Mouse (Mus musculus) CH12.LX (cell line): ENCODE measurements around the gene Top3a. TPM values are rescaled to one million over a fixed set of nuclear protein-coding genes. Genes with fewer than 3 reads are reported as not detected.

Experiments used
- DNase-seq: peaks from one replicate; pipeline ENCODE4 v3.0.0-alpha.2; 2013; ENCODE audit errors: extremely low read depth
- H3K27ac ChIP-seq: 2 replicates; pipeline ENCODE4 v1.5.1; 2012; ENCODE audit warnings: low read depth, mild to moderate bottlenecking, control low read depth, moderate library complexity; ENCODE audit not compliant: insufficient read depth
- H3K27me3 ChIP-seq: replicated peaks from 2 replicates; pipeline ENCODE3; 2012; ENCODE audit warnings: inconsistent platforms
- H3K36me3 ChIP-seq, 2 experiments: replicated peaks in 1 of 2; 2 replicates each; pipeline versions ENCODE3 to v1.6.1; 2012; ENCODE audit warnings: inconsistent platforms in 1 of 2, low read length in 1 of 2, mild to moderate bottlenecking in 1 of 2, mixed read lengths in 1 of 2, moderate library complexity in 1 of 2; ENCODE audit not compliant: control insufficient read depth in 1 of 2, insufficient read depth in 1 of 2
- H3K4me1 ChIP-seq, 2 experiments: 2 replicates each; pipeline ENCODE4 v1.6.1; 2012; ENCODE audit warnings: inconsistent platforms in 1 of 2, moderate library complexity in 1 of 2; ENCODE audit not compliant: insufficient read depth in 2 of 2, control insufficient read depth in 1 of 2
- H3K4me2 ChIP-seq: 2 replicates; pipeline ENCODE4 v1.6.1; 2012; ENCODE audit warnings: low read depth, mild to moderate bottlenecking, control low read depth; ENCODE audit not compliant: poor library complexity, insufficient read depth, severe bottlenecking
- H3K4me3 ChIP-seq, 3 experiments: fragments of 150-350 bp in 1 of 3; sonication (generic) in 1 of 3; replicated peaks in 1 of 3; 2 replicates each; pipeline versions ENCODE3 to v1.5.1; 2011 to 2012; ENCODE audit warnings: low read depth in 2 of 3, low read length in 2 of 3, mild to moderate bottlenecking in 2 of 3, moderate library complexity in 2 of 3, control low read depth in 1 of 3, improper control_type of control experiment in 1 of 3, inconsistent platforms in 1 of 3, mixed read lengths in 1 of 3; ENCODE audit not compliant: poor library complexity in 1 of 3
- H3K79me2 ChIP-seq: replicated peaks from 2 replicates; pipeline ENCODE4 v1.6.1; 2012; ENCODE audit warnings: mild to moderate bottlenecking, moderate library complexity; ENCODE audit not compliant: control insufficient read depth, poor library complexity, insufficient read depth, severe bottlenecking; ENCODE audit errors: extremely low read depth
- H3K9ac ChIP-seq: 2 replicates; pipeline ENCODE4 v1.6.1; 2012; ENCODE audit warnings: low read depth, mild to moderate bottlenecking, control low read depth, moderate library complexity; ENCODE audit not compliant: insufficient read depth
- H3K9me3 ChIP-seq: replicated peaks from 2 replicates; pipeline ENCODE3; 2012; ENCODE audit warnings: low read length, inconsistent platforms, mixed read lengths
- BHLHE40 ChIP-seq: IDR thresholded peaks from 2 replicates; pipeline ENCODE4 v1.6.1; 2011; ENCODE audit warnings: mild to moderate bottlenecking, low read depth, low read length, improper control_type of control experiment
- CHD1 ChIP-seq: IDR thresholded peaks from 2 replicates; pipeline ENCODE4 v1.6.1; 2012; ENCODE audit warnings: low read depth, low read length, improper control_type of control experiment, inconsistent platforms
- CHD2 ChIP-seq: IDR thresholded peaks from 2 replicates; pipeline ENCODE4 v1.6.1; 2011; ENCODE audit warnings: low read length, improper control_type of control experiment
- CTCF ChIP-seq, 2 experiments: IDR thresholded peaks in 1 of 2; conservative IDR thresholded peaks in 1 of 2; 2 replicates each; pipeline ENCODE4 v1.5.1; 2011 to 2012; ENCODE audit warnings: low read depth in 2 of 2, low read length in 2 of 2, improper control_type of control experiment in 1 of 2, inconsistent platforms in 1 of 2, mild to moderate bottlenecking in 1 of 2, moderate library complexity in 1 of 2
- ELF1 ChIP-seq: IDR thresholded peaks from 2 replicates; pipeline ENCODE4 v1.6.1; 2014; ENCODE audit warnings: low read depth, mild to moderate bottlenecking, inconsistent platforms, low read length, improper control_type of control experiment
- EP300 ChIP-seq: IDR thresholded peaks from 2 replicates; pipeline ENCODE4 v1.6.1; 2011; ENCODE audit warnings: low read length, improper control_type of control experiment
- ETS1 ChIP-seq: conservative IDR thresholded peaks from 2 replicates; pipeline ENCODE4 v1.6.1; 2012; ENCODE audit warnings: low read depth, mild to moderate bottlenecking, inconsistent platforms, low read length, improper control_type of control experiment, moderate library complexity
- GABPA ChIP-seq: IDR thresholded peaks from 2 replicates; pipeline ENCODE4 v1.6.1; 2012; ENCODE audit warnings: low read depth, low read length, improper control_type of control experiment, inconsistent platforms; ENCODE audit not compliant: insufficient replicate concordance
- HCFC1 ChIP-seq: IDR thresholded peaks from 2 replicates; pipeline ENCODE4 v1.6.1; 2012; ENCODE audit warnings: low read depth, mild to moderate bottlenecking, inconsistent platforms, low read length, improper control_type of control experiment
- MAFK ChIP-seq: IDR thresholded peaks from 2 replicates; pipeline ENCODE4 v1.6.1; 2011; ENCODE audit warnings: low read length, improper control_type of control experiment; ENCODE audit not compliant: insufficient replicate concordance
- MAX ChIP-seq: IDR thresholded peaks from 2 replicates; pipeline ENCODE4 v1.6.1; 2011; ENCODE audit warnings: low read length, improper control_type of control experiment
- MAZ ChIP-seq: IDR thresholded peaks from 2 replicates; pipeline ENCODE4 v1.6.1; 2012; ENCODE audit warnings: low read depth, mild to moderate bottlenecking, inconsistent platforms, low read length, improper control_type of control experiment, moderate library complexity
- MEF2A ChIP-seq: IDR thresholded peaks from 2 replicates; pipeline ENCODE4 v1.6.1; 2014; ENCODE audit warnings: low read depth, mild to moderate bottlenecking, inconsistent platforms, low read length, improper control_type of control experiment, borderline replicate concordance
- NELFE ChIP-seq: IDR thresholded peaks from 2 replicates; pipeline ENCODE4 v1.6.1; 2011; ENCODE audit warnings: low read depth, low read length, improper control_type of control experiment
- NRF1 ChIP-seq: IDR thresholded peaks from 2 replicates; pipeline ENCODE4 v1.6.1; 2014; ENCODE audit warnings: low read depth, mild to moderate bottlenecking, inconsistent platforms, low read length, improper control_type of control experiment, moderate library complexity
- PAX5 ChIP-seq: IDR thresholded peaks from 2 replicates; pipeline ENCODE4 v1.6.1; 2012; ENCODE audit warnings: low read length, inconsistent platforms, mixed read lengths
- POLR2A ChIP-seq: IDR thresholded peaks from 2 replicates; pipeline ENCODE4 v1.6.1; 2011; ENCODE audit warnings: low read depth, mild to moderate bottlenecking, improper control_type of control experiment, low read length
- POLR2AphosphoS2 ChIP-seq: IDR thresholded peaks from 2 replicates; pipeline ENCODE4 v1.6.1; 2011; ENCODE audit warnings: low read depth, low read length, improper control_type of control experiment
- RCOR1 ChIP-seq: conservative IDR thresholded peaks from 2 replicates; pipeline ENCODE4 v1.6.1; 2012; ENCODE audit warnings: low read depth, mild to moderate bottlenecking, inconsistent platforms, low read length, improper control_type of control experiment
- SIN3A ChIP-seq: IDR thresholded peaks from 2 replicates; pipeline ENCODE4 v1.6.1; 2012; ENCODE audit warnings: low read length, improper control_type of control experiment, inconsistent platforms
- UBTF ChIP-seq: IDR thresholded peaks from 2 replicates; pipeline ENCODE4 v1.6.1; 2012; ENCODE audit warnings: low read depth, mild to moderate bottlenecking, inconsistent platforms, low read length, improper control_type of control experiment, moderate library complexity
- USF2 ChIP-seq: conservative IDR thresholded peaks from 2 replicates; pipeline ENCODE4 v1.6.1; 2011; ENCODE audit warnings: low read depth, low read length, improper control_type of control experiment
- ZMIZ1 ChIP-seq: IDR thresholded peaks from 2 replicates; pipeline ENCODE4 v1.6.1; 2012; ENCODE audit warnings: low read depth, mild to moderate bottlenecking, inconsistent platforms, low read length, improper control_type of control experiment
- ZNF384 ChIP-seq: IDR thresholded peaks from 2 replicates; pipeline ENCODE4 v1.6.1; 2012; ENCODE audit warnings: low read depth, low read length, improper control_type of control experiment, inconsistent platforms
- dilution Hi-C: fragments of 300-500 bp; cut with MboI; formaldehyde crosslinking; loops from 2 replicates; pipeline ENCODE4 v1.14.3; 2020; ENCODE audit warnings: low sequenced_read_pairs; ENCODE audit not compliant: extremely low pct_unique_long_range_greater_than_20kb, extremely low pct_ligation_motif_present
- in situ Hi-C: fragments of 300-500 bp; cut with MboI; formaldehyde crosslinking; loops from 3 replicates; pipeline ENCODE4 v1.14.3; 2019; ENCODE audit warnings: low sequenced_read_pairs, low pct_ligation_motif_present, low pct_unique_long_range_greater_than_20kb, mixed read lengths
- polyA plus RNA-seq: library from polyadenylated mRNA; unstranded; fragments of >175 nt; gene quantifications from 2 replicates; pipeline ENCODE4 v1.2.1, GENCODE M21; 2012; ENCODE audit warnings: low read depth; ENCODE audit not compliant: insufficient read length
- total RNA-seq, 2 experiments: library from RNA; depleted of rRNA; stranded (reverse); fragments of 300-350 nt in 1 of 2; fragments of >200 nt in 1 of 2; gene quantifications; 2 replicates each; pipeline ENCODE4 v1.2.3; 2012 to 2014

Gene Top3a
- total and polyA plus RNA-seq, 3 experiments = 19.6 to 43.7 (median 28.8) TPM

GRCm38 (mm10) chr11:60761681-60762080, 15.5 kb downstream of the Top3a start:
- H3K27ac ChIP-seq = no peak overlapping the region
- H3K4me2 ChIP-seq = no peak overlapping the region
- H3K4me3 ChIP-seq = no peak overlapping the region
- DNase-seq = peak; percentile 60
- H3K36me3 ChIP-seq = peaks cover 58 to 88% of the 10 kb centered on the region in 2 experiments
- dilution Hi-C loops (no loop called here), in situ Hi-C loops (no loop called here)
- H3K9me3 ChIP-seq = peaks cover 18% of the 10 kb centered on the region
- no peaks in the 10 kb centered on the region for H3K27me3 ChIP-seq
- H3K4me1 ChIP-seq = peaks cover 4 to 6% of the 10 kb centered on the region in 2 experiments; a peak in 2 of 4 replicates
- H3K79me2 ChIP-seq = peaks cover 27% of the 10 kb centered on the region
- H3K9ac ChIP-seq = no peak overlapping the region
- TF ChIP-seq POLR2AphosphoS2 = no peak
- no peak for TF ChIP-seq GABPA
- no peak for TF ChIP-seq POLR2A
- peak; percentile 88 for TF ChIP-seq MEF2A
- TF ChIP-seq CHD2 = no peak
- no peak for TF ChIP-seq MAFK
- no peak for TF ChIP-seq UBTF
- TF ChIP-seq NRF1 = no peak
- TF ChIP-seq ETS1 = peak; percentile 41; the same call in 1 of the 2 replicates
- TF ChIP-seq BHLHE40 = peak; percentile 90
- TF ChIP-seq NELFE = no peak

GRCm38 (mm10) chr11:60755570-60755969, 21.6 kb downstream of the Top3a start:
- dilution Hi-C loops = no loop called here
- Histone ChIP-seq H3K36me3 (peaks cover 80 to 90% of the 10 kb centered on the region in 2 experiments), H3K9me3 (peaks cover 14% of the 10 kb centered on the region)

More at GRCm38 (mm10) chr11:60755570-60755969, 21.6 kb downstream of the Top3a start:
- H3K79me2 ChIP-seq = no peaks in the 10 kb centered on the region
- no peaks in the 10 kb centered on the region for H3K27me3 ChIP-seq
- H3K4me3 ChIP-seq = no peak overlapping the region
- H3K27ac ChIP-seq = no peak overlapping the region
- no peak for TF ChIP-seq ZMIZ1
- no peak for TF ChIP-seq RCOR1
- TF ChIP-seq EP300 = no peak
- no peak for TF ChIP-seq CHD1
- TF ChIP-seq CTCF (conservative IDR thresholded peaks at IDR 0.05 in 1 of 2, IDR thresholded peaks at IDR 0.05 in 1 of 2; ENCODE audit: low read depth in 2 of 2, low read length in 2 of 2) = no peak
- no peak for TF ChIP-seq SIN3A
- no peak for TF ChIP-seq ELF1
- TF ChIP-seq HCFC1 = no peak
- no peak for TF ChIP-seq MAZ
- no peak for TF ChIP-seq ZNF384
- no peak for TF ChIP-seq CHD2
- no peak for TF ChIP-seq BHLHE40
- no peak for TF ChIP-seq NELFE
- no peak for TF ChIP-seq MAX
- no peak for TF ChIP-seq POLR2AphosphoS2
- TF ChIP-seq PAX5 = no peak
- TF ChIP-seq USF2 = no peak
- TF ChIP-seq MEF2A = no peak
- no peak for TF ChIP-seq MAFK
- TF ChIP-seq, all 38 proteins: peak for 0
- no peak overlapping the region for H3K4me2 ChIP-seq
- DNase-seq = no peak
- no peak overlapping the region for H3K9ac ChIP-seq
- in situ Hi-C loops = no loop called here
- H3K4me1 ChIP-seq = no peaks in the 10 kb centered on the region
